Comparison of ENCODE assay signal across 10 mouse cellular contexts in the genomic region with DNA sequence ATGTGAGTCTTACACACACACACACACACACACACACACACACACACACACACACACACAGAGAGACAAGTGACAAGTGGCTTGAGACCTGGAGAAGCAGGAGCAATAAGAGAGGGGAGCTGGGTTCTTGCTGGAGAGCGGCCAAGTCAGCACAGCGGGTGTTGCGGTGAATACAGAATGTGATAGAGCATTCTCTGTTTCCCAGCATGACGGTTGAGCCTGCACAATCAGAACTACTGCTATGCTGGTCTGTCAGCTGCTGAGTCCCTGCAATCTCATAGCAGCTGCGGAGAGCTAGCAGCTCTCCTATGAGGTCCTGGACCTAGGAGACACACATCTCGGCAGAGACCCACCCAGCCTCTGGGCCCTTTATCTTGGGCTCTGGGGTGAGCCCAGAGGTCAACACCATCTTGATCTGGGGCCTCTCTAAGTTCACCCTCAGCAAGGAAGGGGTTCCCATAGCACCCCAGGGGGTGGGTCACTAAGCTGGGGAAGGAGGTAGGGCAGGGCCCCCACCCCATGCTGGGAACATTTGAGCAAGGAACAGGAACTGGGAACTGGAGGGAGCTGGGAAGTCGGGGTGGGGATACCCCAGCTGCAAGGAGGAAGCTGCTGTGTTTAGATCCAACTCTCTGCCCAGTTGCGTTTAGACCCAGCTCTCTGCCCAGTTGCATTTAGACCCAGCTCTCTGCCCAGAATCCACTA. TPM values are rescaled to one million over a fixed set of nuclear protein-coding genes. Genes with fewer than 3 reads are reported as not detected.
DNase-seq lines count a peak whose midpoint lies in the region; ATAC-seq and TF ChIP-seq lines count a peak whose summit lies in the region.
"Had no signal": no experiment of that assay in that cellular context is flagged by ENCODE, and none has a peak within 500 bp of the region (broad histone marks: within the 10 kb centered on the region; RNA-seq: fewer than 3 reads in every experiment).

No protein-coding gene starts in this region.

- no peak for ATAC-seq in intestine, postnatal 0 days
- ATAC-seq: CD4-positive, CD25-positive, alpha-beta regulatory T cell, adult 4 months had no signal

- no peak for TF ChIP-seq POLR2A in heart, adult 2 months (IDR thresholded peaks at IDR 0.05; ENCODE audit: insufficient read depth, low read depth, low read length)

- WGBS in intestine, postnatal 0 days: 38% methylated on average over 8 of the region's 8 CpGs
- 25% methylated on average over 8 of the region's 8 CpGs for WGBS in heart, adult 2 months

- TF ChIP-seq CTCF in intestine, postnatal 0 days (IDR thresholded peaks at IDR 0.05; ENCODE audit: low read depth): no peak
- TF ChIP-seq CTCF in heart, adult 2 months (IDR thresholded peaks at IDR 0.05): no peak

- intact Hi-C loops in left cerebral cortex, postnatal 4 days (cut with DNase I): loop anchor here (10.0 kb wide), 1 partner anchor 53 kb away; no protein-coding TSS in a partner anchor
- intact Hi-C loops in heart, adult 2 months (cut with DNase I): no loop called here

- H3K27ac ChIP-seq in intestine, postnatal 0 days (ENCODE audit: low read depth, low read length): no peak overlapping the region
- no peak overlapping the region for H3K27ac ChIP-seq in heart, adult 2 months

- H3K79me2 ChIP-seq in heart, adult 2 months (replicated peaks; ENCODE audit: control insufficient read depth, insufficient read depth, low read length): no peaks in the 10 kb centered on the region

- no peaks in the 10 kb centered on the region for H3K36me3 ChIP-seq in intestine, postnatal 0 days (ENCODE audit: control insufficient read depth, insufficient read depth)
- H3K36me3 ChIP-seq in heart, adult 2 months (ENCODE audit: control insufficient read depth, insufficient read depth, low read length): no peaks in the 10 kb centered on the region
- H3K36me3 ChIP-seq: heart, embryonic 12.5 days had no signal

- DNase-seq in cerebellum, postnatal 14 days: peak; percentile 73 to 87
- no peak for DNase-seq in cerebellum, adult 11 months
- peak; percentile 60 for DNase-seq in testis, postnatal 10 days (ENCODE audit: low spot score)
- DNase-seq in testis, postnatal 14 days (ENCODE audit: low spot score): no peak
- peak; percentile 94 for DNase-seq in left cerebral cortex, postnatal 4 days
- no peak for DNase-seq in thymus, postnatal 0 days (ENCODE audit: low spot score)
- DNase-seq in heart, adult 2 months: no peak

- H3K27me3 ChIP-seq in intestine, postnatal 0 days (replicated peaks; ENCODE audit: control insufficient read depth, insufficient read depth, low read length): peaks cover 16% of the 10 kb centered on the region; the same call in 1 of the 2 replicates
- no peaks in the 10 kb centered on the region for H3K27me3 ChIP-seq in heart, adult 2 months (ENCODE audit: control insufficient read depth, insufficient read depth, low read length)

- H3K9ac ChIP-seq in intestine, postnatal 0 days (ENCODE audit: low read depth, low read length): no peak overlapping the region
- H3K9ac ChIP-seq in heart, adult 2 months (ENCODE audit: low read depth, low read length): no peak overlapping the region
- H3K9ac ChIP-seq: heart, embryonic 12.5 days had no signal

- no peak overlapping the region for H3K4me3 ChIP-seq in intestine, postnatal 0 days (ENCODE audit: low read depth, low read length)
- no peak overlapping the region for H3K4me3 ChIP-seq in heart, adult 2 months
- H3K4me3 ChIP-seq: heart, embryonic 12.5 days had no signal

- no peak for TF ChIP-seq EP300 in heart, adult 2 months (IDR thresholded peaks at IDR 0.05; ENCODE audit: insufficient read depth, low read depth, low read length)

- H3K4me2 ChIP-seq in intestine, postnatal 0 days (replicated peaks; ENCODE audit: low read depth): no peak overlapping the region
- H3K4me2 ChIP-seq: heart, embryonic 12.5 days had no signal

- H3K4me1 ChIP-seq in intestine, postnatal 0 days (replicated peaks; ENCODE audit: control insufficient read depth, insufficient read depth, low read length): no peaks in the 10 kb centered on the region
- H3K4me1 ChIP-seq in heart, adult 2 months (ENCODE audit: control insufficient read depth, insufficient read depth, low read length): no peaks in the 10 kb centered on the region

- no peaks in the 10 kb centered on the region for H3K9me3 ChIP-seq in intestine, postnatal 0 days (ENCODE audit: control insufficient read depth)
- H3K9me3 ChIP-seq: heart, embryonic 12.5 days had no signal

RNA-seq across cellular contexts. Expression of a gene that starts 7.9 kb away (rescaled TPM):
- 10 to 100 TPM; 39.9 to 41.0 TPM for total RNA-seq in left cerebral cortex, postnatal 4 days (2021)
- 29.0 and 31.8 TPM in 2 replicates for polyA plus RNA-seq in intestine, postnatal 0 days (2015; fragmentation: Nextera tagmentation; extraction: Ambion mirVana)
- polyA plus RNA-seq in thymus, postnatal 0 days (2015; fragmentation: Nextera tagmentation; extraction: Ambion mirVana): 85.2 and 87.5 TPM in 2 replicates
- total RNA-seq in heart, adult 2 months (2021): 10 to 100 TPM in 1 of 2 experiments, 1 to 10 TPM in 1; 9.3 to 10.0 TPM
- polyA plus RNA-seq in heart, adult 2 months (2012; rRNA removed): 22.6 and 22.8 TPM in 2 replicates

RNA-seq across cellular contexts. Expression of a gene that starts 24.3 kb away (rescaled TPM):
- under 1 TPM; 0.40 to 0.89 TPM for total RNA-seq in left cerebral cortex, postnatal 4 days (2021)
- not detected in 2 replicates for polyA plus RNA-seq in intestine, postnatal 0 days (2015; fragmentation: Nextera tagmentation; extraction: Ambion mirVana)
- 1.1 and 1.4 TPM in 2 replicates for polyA plus RNA-seq in thymus, postnatal 0 days (2015; fragmentation: Nextera tagmentation; extraction: Ambion mirVana)
- total RNA-seq in heart, adult 2 months (2021): under 1 TPM; 0.44 to 0.77 TPM
- polyA plus RNA-seq in heart, adult 2 months (2012; rRNA removed): 0.37 and 0.56 TPM in 2 replicates
- polyA plus RNA-seq: CD4-positive, CD25-positive, alpha-beta regulatory T cell, adult 4 months had no signal

Comparison
In these comparisons a context has a peak if more than half of its experiments do, and no peak if none do; other contexts are left out.
1. DNase-seq: peak in cerebellum, postnatal 14 days (2 of 2), testis, postnatal 10 days (single experiment) and left cerebral cortex, postnatal 4 days (single experiment); none in cerebellum, adult 11 months (single experiment), testis, postnatal 14 days (single experiment), thymus, postnatal 0 days (single experiment) and heart, adult 2 months (0 of 2).